ENCODE assay signal across 32 mouse cellular contexts in the genomic region with DNA sequence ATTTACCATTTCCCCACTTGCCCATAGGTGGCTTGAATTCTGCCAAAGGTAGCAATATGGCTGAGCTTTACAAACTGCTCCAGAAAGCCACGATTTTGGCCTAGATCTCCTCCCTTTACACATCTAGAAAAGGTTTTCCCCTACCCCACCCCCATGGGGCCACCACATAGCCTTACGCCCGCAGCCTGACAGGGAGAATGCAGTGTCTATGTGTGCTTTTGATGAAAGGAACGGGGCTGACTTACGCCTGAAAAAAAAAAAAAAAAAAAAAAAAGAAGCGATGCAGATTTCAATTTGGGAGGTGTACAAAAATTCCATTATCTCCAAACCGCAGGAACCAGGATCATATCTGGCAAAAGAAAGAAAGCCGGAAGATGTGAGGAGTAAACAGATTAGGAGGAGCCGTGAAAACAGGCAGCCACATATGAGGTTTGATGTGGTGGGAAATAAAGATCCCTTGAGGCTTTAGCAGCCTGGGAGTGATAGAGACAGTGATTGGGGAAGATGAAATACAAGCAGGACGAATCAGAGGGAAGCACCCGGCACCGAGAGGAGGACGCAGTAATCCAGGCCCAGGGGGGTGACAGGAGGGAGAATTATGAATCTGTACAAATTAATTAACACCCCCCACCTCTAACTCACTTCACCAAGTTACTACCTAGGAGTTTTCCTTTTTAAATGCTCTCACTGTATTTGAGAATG.
A peak's percentile ranks its signal among the peaks of the same experiment; 100 is the strongest.
DNase-seq lines count a peak whose midpoint lies in the region; ATAC-seq and TF ChIP-seq lines count a peak whose summit lies in the region.
"Had no signal": no experiment of that assay in that cellular context is flagged by ENCODE, and none has a peak within 500 bp of the region (broad histone marks: within the 10 kb centered on the region; RNA-seq: fewer than 3 reads in every experiment).

No protein-coding gene starts in this region.

- H3K36me3 ChIP-seq in hindbrain, postnatal 0 days (ENCODE audit: insufficient read depth, low read length), result no peaks in the 10 kb centered on the region
- no peaks in the 10 kb centered on the region for H3K36me3 ChIP-seq in hindbrain, embryonic 10.5 days
- H3K36me3 ChIP-seq in midbrain, embryonic 16.5 days (ENCODE audit: control insufficient read depth, insufficient read depth, low read length), result no peaks in the 10 kb centered on the region
- no peaks in the 10 kb centered on the region for H3K36me3 ChIP-seq in intestine, postnatal 0 days (ENCODE audit: control insufficient read depth, insufficient read depth)
- H3K36me3 ChIP-seq: embryonic facial prominence, embryonic 13.5 days; forebrain, embryonic 10.5 days; G1E; heart, embryonic 10.5 days; heart, embryonic 15.5 days; kidney, embryonic 15.5 days; liver, embryonic 12.5 days; stomach, embryonic 15.5 days had no signal

- ATAC-seq in frontal cortex, adult (ENCODE audit: low TSS enrichment), result peak; percentile 85
- peak; percentile 59; the same call in 1 of the 2 replicates for ATAC-seq in hindbrain, postnatal 0 days
- ATAC-seq in midbrain, embryonic 16.5 days, result peak; percentile 89
- ATAC-seq in intestine, postnatal 0 days, result no peak
- no peak for ATAC-seq in megakaryocyte progenitor cell, adult 5-6 weeks (replicated peaks; ENCODE audit: poor library complexity)
- ATAC-seq: forebrain, embryonic 16.5 days; inflammation-experienced regulatory T-cells, adult 6 months; liver, embryonic 12.5 days; liver, postnatal 0 days had no signal

- H3K27ac ChIP-seq in hindbrain, postnatal 0 days, result no peak overlapping the region
- no peak overlapping the region for H3K27ac ChIP-seq in hindbrain, embryonic 10.5 days
- H3K27ac ChIP-seq in midbrain, embryonic 16.5 days (ENCODE audit: low read length), result peak overlapping the region; percentile 67
- no peak overlapping the region for H3K27ac ChIP-seq in intestine, postnatal 0 days (ENCODE audit: low read depth, low read length)
- H3K27ac ChIP-seq: embryonic facial prominence, embryonic 13.5 days; forebrain, embryonic 10.5 days; heart, embryonic 10.5 days; heart, embryonic 15.5 days; kidney, embryonic 15.5 days; layer of hippocampus, adult 2 months; liver, embryonic 12.5 days; stomach, embryonic 15.5 days had no signal

- no peaks in the 10 kb centered on the region for H3K4me1 ChIP-seq in hindbrain, postnatal 0 days (ENCODE audit: insufficient read depth, low read length)
- 0 out of 2 replicates have a peak, but pooled peaks cover 2% of the 10 kb centered on the region for H3K4me1 ChIP-seq in hindbrain, embryonic 10.5 days (replicated peaks)
- H3K4me1 ChIP-seq in midbrain, embryonic 16.5 days (ENCODE audit: control insufficient read depth, insufficient read depth, low read length), result no peaks in the 10 kb centered on the region
- H3K4me1 ChIP-seq in intestine, postnatal 0 days (replicated peaks; ENCODE audit: control insufficient read depth, insufficient read depth, low read length), result no peaks in the 10 kb centered on the region; the same call in 1 of the 2 replicates
- H3K4me1 ChIP-seq: forebrain, embryonic 10.5 days; kidney, embryonic 15.5 days; liver, embryonic 12.5 days; stomach, embryonic 15.5 days had no signal

- H3K27me3 ChIP-seq in hindbrain, postnatal 0 days (ENCODE audit: insufficient read depth, low read length), result no peaks in the 10 kb centered on the region
- no peaks in the 10 kb centered on the region for H3K27me3 ChIP-seq in hindbrain, embryonic 10.5 days (ENCODE audit: insufficient read depth, poor library complexity, severe bottlenecking)
- no peaks in the 10 kb centered on the region for H3K27me3 ChIP-seq in midbrain, embryonic 16.5 days (ENCODE audit: control insufficient read depth, insufficient read depth, low read depth, low read length)
- H3K27me3 ChIP-seq in intestine, postnatal 0 days (replicated peaks; ENCODE audit: control insufficient read depth, insufficient read depth, low read length), result no peaks in the 10 kb centered on the region
- H3K27me3 ChIP-seq: embryonic facial prominence, embryonic 13.5 days; heart, embryonic 15.5 days; kidney, embryonic 15.5 days; liver, embryonic 12.5 days; megakaryocyte, embryonic 14.5 days; stomach, embryonic 15.5 days had no signal

- 46% methylated on average over 13 of the region's 13 CpGs for WGBS in hindbrain, postnatal 0 days
- WGBS in hindbrain, embryonic 10.5 days, result 84% methylated on average over 13 of the region's 13 CpGs
- WGBS in midbrain, embryonic 16.5 days, result 35% methylated on average over 13 of the region's 13 CpGs
- 86% methylated on average over 13 of the region's 13 CpGs for WGBS in intestine, postnatal 0 days

- H3K4me3 ChIP-seq in hindbrain, postnatal 0 days (ENCODE audit: low read length), result no peak overlapping the region
- H3K4me3 ChIP-seq in hindbrain, embryonic 10.5 days, result no peak overlapping the region
- peak overlapping the region; percentile 9; the same call in 1 of the 2 replicates for H3K4me3 ChIP-seq in midbrain, embryonic 16.5 days (ENCODE audit: low read depth, low read length)
- no peak overlapping the region for H3K4me3 ChIP-seq in intestine, postnatal 0 days (ENCODE audit: low read depth, low read length)
- H3K4me3 ChIP-seq: embryonic facial prominence, embryonic 13.5 days; forebrain, embryonic 10.5 days; heart, embryonic 10.5 days; heart, embryonic 15.5 days; kidney, embryonic 15.5 days; layer of hippocampus, adult 2 months; liver, embryonic 12.5 days; megakaryocyte, embryonic 14.5 days; stomach, embryonic 15.5 days had no signal

- H3K9ac ChIP-seq in hindbrain, postnatal 0 days (replicated peaks; ENCODE audit: low read length), result no peak overlapping the region
- H3K9ac ChIP-seq in midbrain, embryonic 16.5 days (ENCODE audit: low read depth, low read length), result no peak overlapping the region
- no peak overlapping the region for H3K9ac ChIP-seq in intestine, postnatal 0 days (ENCODE audit: low read depth, low read length)
- H3K9ac ChIP-seq: embryonic facial prominence, embryonic 13.5 days; heart, embryonic 15.5 days; kidney, embryonic 15.5 days; liver, embryonic 12.5 days; liver, postnatal 0 days; stomach, embryonic 15.5 days had no signal

- H3K9me3 ChIP-seq in hindbrain, postnatal 0 days (ENCODE audit: low read length), result no peaks in the 10 kb centered on the region
- H3K9me3 ChIP-seq in hindbrain, embryonic 10.5 days, result no peaks in the 10 kb centered on the region
- H3K9me3 ChIP-seq in midbrain, embryonic 16.5 days (replicated peaks; ENCODE audit: control insufficient read depth, low read length, poor library complexity, severe bottlenecking), result no peaks in the 10 kb centered on the region
- H3K9me3 ChIP-seq in intestine, postnatal 0 days (ENCODE audit: control insufficient read depth), result no peaks in the 10 kb centered on the region
- H3K9me3 ChIP-seq: embryonic facial prominence, embryonic 13.5 days; forebrain, embryonic 10.5 days; G1E; heart, embryonic 10.5 days; heart, embryonic 15.5 days; kidney, embryonic 15.5 days; liver, embryonic 12.5 days; stomach, embryonic 15.5 days had no signal

- no peak for TF ChIP-seq CTCF in hindbrain, postnatal 0 days (IDR thresholded peaks at IDR 0.05; ENCODE audit: low read depth)
- no peak for TF ChIP-seq CTCF in intestine, postnatal 0 days (IDR thresholded peaks at IDR 0.05; ENCODE audit: low read depth)

- no peak for DNase-seq in frontal cortex, postnatal 14 days (ENCODE audit: low spot score in 2 of 2)
- DNase-seq in hindbrain, postnatal 0 days (ENCODE audit: low spot score), result peak; percentile 20
- no peak for DNase-seq in hindbrain, embryonic 10.5 days (ENCODE audit: low spot score)
- peak; percentile 43 for DNase-seq in brain, adult 2 months (ENCODE audit: low read depth, low spot score)
- DNase-seq: adrenal gland, adult 8-10 months; cerebellum, adult 11 months; cerebellum, adult 9-11 months; gastrocnemius, postnatal 14 days; kidney, adult 18-20 months; kidney, postnatal 25 days; layer of hippocampus, postnatal 36 days; left cerebral cortex, postnatal 4 days; liver, postnatal 0 days; lung, postnatal 36 days; right cerebral cortex, postnatal 14 days; thymus, postnatal 14 days had no signal

- H3K4me2 ChIP-seq in hindbrain, postnatal 0 days (ENCODE audit: low read depth, low read length), result 0 out of 2 replicates have a peak overlapping the region, but pooled peaks have one; percentile 5
- peak overlapping the region; percentile 32 for H3K4me2 ChIP-seq in midbrain, embryonic 16.5 days (ENCODE audit: low read length)
- H3K4me2 ChIP-seq in intestine, postnatal 0 days (replicated peaks; ENCODE audit: low read depth), result no peak overlapping the region
- H3K4me2 ChIP-seq: embryonic facial prominence, embryonic 13.5 days; heart, embryonic 15.5 days; kidney, embryonic 15.5 days; liver, embryonic 12.5 days; stomach, embryonic 15.5 days had no signal

Comparison
In these comparisons a context has a peak if more than half of its experiments do, and no peak if none do; other contexts are left out.
1. DNase-seq: peak in hindbrain, postnatal 0 days (single experiment) and brain, adult 2 months (single experiment); none in frontal cortex, postnatal 14 days (0 of 2) and hindbrain, embryonic 10.5 days (single experiment).
2. ATAC-seq: peak in frontal cortex, adult (single experiment), hindbrain, postnatal 0 days (single experiment) and midbrain, embryonic 16.5 days (single experiment); none in intestine, postnatal 0 days (single experiment) and megakaryocyte progenitor cell, adult 5-6 weeks (single experiment).